Mouse (Mus musculus) kidney, embryonic 16.5 days (tissue): Measurements from ENCODE around the gene Hist2h3c1. TPM values are rescaled to one million over a fixed set of nuclear protein-coding genes. Genes with fewer than 3 reads are reported as not detected.
A peak's percentile ranks its signal among the peaks of the same experiment; 100 is the strongest.
"Not testable (repeated sequence)": the region's sequence is repeated elsewhere in the genome, so short reads cannot be mapped to it uniquely, and the experiment has no call there.

Source experiments
- ATAC-seq: fragments of 200-750 bp; cut with Nextera tagmentation; 2 replicates; pipeline ENCODE4 v1.8.0; 2017; ENCODE audit warnings: moderate TSS enrichment; ENCODE audit not compliant: low FRiP score, low TSS enrichment
- H3K27ac ChIP-seq: fragments of 300-500 bp; sonication (generic); 2 replicates; pipeline ENCODE4 v1.5.1; 2014; ENCODE audit warnings: low read length
- H3K27me3 ChIP-seq: fragments of 300-500 bp; sonication (generic); 2 replicates; pipeline ENCODE4 v1.6.1; 2014; ENCODE audit warnings: low read length, control low read depth, mixed read lengths; ENCODE audit not compliant: insufficient read depth
- H3K36me3 ChIP-seq: fragments of 300-500 bp; sonication (generic); 2 replicates; pipeline ENCODE4 v1.6.1; 2014; ENCODE audit warnings: low read length, control low read depth, mixed read lengths; ENCODE audit not compliant: insufficient read depth
- H3K4me1 ChIP-seq: fragments of 300-500 bp; sonication (generic); 2 replicates; pipeline ENCODE4 v1.6.1; 2014; ENCODE audit warnings: low read length, control low read depth, mixed read lengths; ENCODE audit not compliant: insufficient read depth
- H3K4me2 ChIP-seq: fragments of 300-500 bp; sonication (generic); replicated peaks from 2 replicates; pipeline ENCODE4 v1.6.1; 2014; ENCODE audit warnings: low read depth, low read length
- H3K4me3 ChIP-seq: fragments of 300-500 bp; sonication (generic); 2 replicates; pipeline ENCODE4 v1.5.1; 2014; ENCODE audit warnings: mild to moderate bottlenecking, low read length
- H3K9ac ChIP-seq: fragments of 300-500 bp; sonication (generic); replicated peaks from 2 replicates; pipeline ENCODE4 v1.6.1; 2014; ENCODE audit warnings: low read length
- H3K9me3 ChIP-seq: fragments of 300-500 bp; sonication (generic); 2 replicates; pipeline ENCODE4 v1.6.1; 2016; ENCODE audit warnings: low read length, control low read depth
- WGBS: fragments of 180-500 bp; shearing (Covaris S2); extraction: QIAGEN DNeasy Blood & Tissue Kit; methylation state at CpG from one replicate; pipeline ENCODE4 v1.1.7; 2014; 5-methylcytosine and 5-hydroxymethylcytosine counted together
- polyA plus RNA-seq: library from polyadenylated mRNA; unstranded; fragments of >200 nt; fragmentation: Nextera tagmentation; extraction: Ambion mirVana; gene quantifications from 2 replicates; pipeline ENCODE4 v1.2.1, GENCODE M21; 2015

The Hist2h3c1 gene
- polyA plus RNA-seq, 1 experiment from 2014 or later: 1.1 TPM

DNA sequence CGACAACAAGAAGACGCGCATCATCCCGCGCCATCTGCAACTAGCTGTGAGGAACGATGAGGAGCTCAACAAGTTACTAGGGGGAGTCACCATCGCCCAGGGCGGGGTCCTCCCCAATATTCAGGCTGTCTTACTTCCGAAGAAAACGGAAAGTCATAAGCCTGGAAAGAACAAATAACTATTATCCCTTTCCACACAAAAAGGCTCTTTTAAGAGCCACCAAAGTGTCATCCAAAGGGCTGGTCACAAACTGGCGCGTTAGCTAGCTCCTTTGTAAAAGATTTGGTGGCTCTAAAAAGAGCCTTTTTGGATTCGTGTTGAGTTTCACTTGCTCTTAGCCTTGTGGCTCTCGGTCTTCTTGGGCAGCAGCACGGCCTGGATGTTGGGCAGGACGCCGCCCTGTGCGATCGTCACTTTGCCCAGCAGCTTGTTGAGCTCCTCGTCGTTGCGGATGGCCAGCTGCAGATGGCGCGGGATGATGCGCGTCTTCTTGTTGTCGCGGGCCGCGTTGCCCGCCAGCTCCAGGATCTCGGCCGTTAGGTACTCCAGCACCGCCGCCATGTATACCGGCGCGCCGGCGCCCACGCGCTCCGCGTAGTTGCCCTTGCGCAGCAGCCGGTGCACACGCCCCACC is 26.2 kb upstream of the Hist2h3c1 start:
- Histone ChIP-seq H3K9ac (peak overlapping the region; percentile 89), H3K4me2 (peak overlapping the region; percentile 77), H3K4me1 (peaks cover 41% of the 10 kb centered on the region), H3K4me3 (peak overlapping the region; percentile 72), H3K27ac (peak overlapping the region; percentile 100)
- peak; percentile 0; the same call in 1 of the 2 replicates for ATAC-seq
- H3K36me3 ChIP-seq, H3K27me3 ChIP-seq, H3K9me3 ChIP-seq: not testable (repeated sequence)
- WGBS: under 1% methylated on average over 28 of the region's 47 CpGs

DNA sequence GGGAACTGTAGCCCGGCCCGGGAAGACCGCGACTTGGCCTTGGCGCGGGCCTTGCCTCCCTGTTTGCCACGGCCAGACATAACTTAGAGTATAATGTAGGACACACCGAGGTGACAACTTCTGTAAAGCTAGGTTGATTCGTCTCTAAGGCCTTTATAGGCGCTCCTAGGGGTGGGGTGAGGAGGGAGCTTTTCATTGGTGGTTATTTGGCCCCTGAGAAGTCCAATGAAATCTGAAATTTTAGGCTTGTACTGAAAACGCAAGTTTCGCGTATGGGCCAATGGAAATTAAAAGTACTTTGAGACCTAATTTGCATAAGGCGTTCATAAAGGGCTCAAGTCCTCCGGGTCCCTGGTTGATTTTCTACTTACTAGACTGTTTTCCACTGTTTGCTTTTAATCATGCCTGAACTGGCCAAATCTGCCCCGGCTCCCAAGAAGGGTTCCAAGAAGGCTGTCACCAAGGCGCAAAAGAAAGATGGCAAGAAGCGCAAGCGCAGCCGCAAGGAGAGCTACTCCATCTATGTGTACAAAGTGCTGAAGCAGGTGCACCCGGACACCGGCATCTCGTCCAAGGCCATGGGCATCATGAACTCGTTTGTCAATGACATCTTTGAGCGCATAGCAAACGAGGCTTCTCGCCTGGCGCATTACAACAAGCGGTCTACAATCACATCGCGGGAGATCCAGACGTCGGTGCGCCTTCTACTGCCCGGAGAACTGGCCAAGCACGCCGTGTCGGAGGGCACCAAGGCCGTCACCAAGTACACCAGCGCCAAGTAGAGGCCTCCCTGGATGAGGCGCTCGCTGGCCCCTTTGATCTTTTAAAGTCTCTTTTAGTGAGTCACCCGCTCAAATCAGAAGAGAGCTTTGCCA is 25.5 kb upstream of the Hist2h3c1 start, which contains the start of the genes Hist2h2ac and Hist2h2be:
Gene Hist2h2ac (minus strand): TSS at position 116 of the 875 bp plus-strand sequence.
Gene Hist2h2be (plus strand): TSS at position 355 of the 875 bp plus-strand sequence.
- ATAC-seq: peak; percentile 94
- peak within 1 kb of the TSS; percentile 100 for H3K27ac ChIP-seq
- WGBS: under 1% methylated on average over 43 of the region's 43 CpGs

DNA sequence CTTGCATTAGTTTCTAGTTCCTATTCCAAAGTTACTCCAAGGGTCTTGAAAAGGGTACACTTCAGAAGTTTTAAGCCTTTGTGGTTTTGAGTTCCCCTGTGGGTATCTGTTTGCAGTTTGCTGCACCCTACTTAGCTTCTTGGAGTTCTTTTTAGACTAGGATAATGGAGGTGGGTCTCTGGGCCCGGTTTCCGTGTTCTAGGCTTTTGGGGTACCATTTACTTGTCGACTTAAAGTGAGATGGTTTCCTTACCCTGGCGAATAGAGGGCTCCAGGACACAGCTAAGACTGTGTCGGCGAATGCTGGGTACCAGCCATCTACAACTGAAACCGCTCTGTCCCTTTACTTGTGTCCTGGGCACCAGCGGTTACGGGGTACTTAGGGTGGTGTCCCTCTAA is 24.8 kb upstream of the Hist2h3c1 start:
- no peaks in the 10 kb centered on the region for H3K9me3 ChIP-seq
- peak overlapping the region; percentile 100 for H3K27ac ChIP-seq
- WGBS: 17% methylated on average over 9 of the region's 9 CpGs
- no peaks in the 10 kb centered on the region for H3K27me3 ChIP-seq
- ATAC-seq: no peak
- peaks cover 53% of the 10 kb centered on the region for H3K4me1 ChIP-seq
- H3K36me3 ChIP-seq: no peaks in the 10 kb centered on the region
- peak overlapping the region; percentile 72 for H3K4me3 ChIP-seq
- H3K9ac ChIP-seq: peak overlapping the region; percentile 67
- peak overlapping the region; percentile 77 for H3K4me2 ChIP-seq

More for the DNA sequence above, 25.5 kb upstream of the Hist2h3c1 start, which contains the start of the genes Hist2h2ac and Hist2h2be:
- no peaks in the 10 kb centered on the region for H3K36me3 ChIP-seq
- no peaks in the 10 kb centered on the region for H3K9me3 ChIP-seq
- H3K9ac ChIP-seq: peak within 1 kb of the TSS; percentile 89
- no peaks in the 10 kb centered on the region for H3K27me3 ChIP-seq
- peak within 1 kb of the TSS; percentile 77 for H3K4me2 ChIP-seq
- peaks cover 49% of the 10 kb centered on the region for H3K4me1 ChIP-seq
- H3K4me3 ChIP-seq: peak within 1 kb of the TSS; percentile 72

DNA sequence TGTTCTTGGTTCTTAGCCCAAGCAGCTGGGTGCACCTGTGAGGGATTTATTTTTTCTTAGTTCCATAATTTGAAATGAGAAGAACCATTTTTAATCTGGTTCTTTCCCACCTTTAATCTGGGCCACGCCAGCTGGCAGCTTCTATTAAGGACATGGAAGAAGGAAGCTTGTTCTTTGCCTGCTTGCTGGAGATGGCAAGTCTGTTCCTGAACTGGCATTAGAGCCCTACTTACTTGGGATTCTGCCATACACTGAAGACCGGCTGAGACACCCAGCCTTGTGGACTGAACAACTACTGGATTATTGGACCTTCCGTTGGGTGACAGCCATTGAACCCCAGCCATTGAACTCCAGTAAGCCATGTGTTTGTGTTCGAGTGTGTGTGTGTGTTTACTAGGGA is 23.7 kb upstream of the Hist2h3c1 start:
- ATAC-seq: no peak
- no peaks in the 10 kb centered on the region for H3K9me3 ChIP-seq
- peaks cover 59% of the 10 kb centered on the region for H3K4me1 ChIP-seq
- H3K4me2 ChIP-seq: peak overlapping the region; percentile 77
- H3K36me3 ChIP-seq: no peaks in the 10 kb centered on the region
- WGBS: 88% methylated on average over 4 of the region's 4 CpGs
- no peaks in the 10 kb centered on the region for H3K27me3 ChIP-seq
- H3K9ac ChIP-seq: 0 out of 2 replicates have a peak overlapping the region, but pooled peaks have one; percentile 67
- H3K27ac ChIP-seq: no peak overlapping the region
- peak overlapping the region; percentile 72; the same call in 1 of the 2 replicates for H3K4me3 ChIP-seq

DNA sequence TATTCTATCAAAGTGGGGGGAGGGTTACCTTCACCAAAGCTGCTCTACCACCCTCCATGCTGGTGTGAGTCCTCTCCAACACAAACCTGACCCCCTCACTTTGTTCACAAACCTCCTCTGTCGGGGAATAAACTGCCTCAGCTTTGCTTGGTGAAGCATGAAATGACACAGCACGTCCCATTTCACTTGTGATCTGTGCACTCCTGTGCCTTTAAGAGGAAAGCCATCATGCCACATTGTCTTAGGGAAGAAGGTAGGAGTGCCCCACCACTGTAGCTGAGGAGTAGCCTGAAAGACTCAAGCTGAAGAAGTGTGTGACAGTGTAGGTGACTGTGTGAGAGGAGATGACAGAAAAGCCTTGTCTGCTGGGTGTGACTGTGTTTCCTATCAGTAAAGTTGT is 21.1 kb upstream of the Hist2h3c1 start:
- H3K27ac ChIP-seq: no peak overlapping the region
- WGBS: 14% methylated on average over 2 of the region's 2 CpGs
- no peak overlapping the region for H3K4me3 ChIP-seq
- H3K9me3 ChIP-seq: no peaks in the 10 kb centered on the region
- peaks cover 55% of the 10 kb centered on the region for H3K4me1 ChIP-seq
- H3K4me2 ChIP-seq: 0 out of 2 replicates have a peak overlapping the region, but pooled peaks have one; percentile 4
- no peak overlapping the region for H3K9ac ChIP-seq
- ATAC-seq: no peak
- H3K27me3 ChIP-seq: no peaks in the 10 kb centered on the region
- no peaks in the 10 kb centered on the region for H3K36me3 ChIP-seq

DNA sequence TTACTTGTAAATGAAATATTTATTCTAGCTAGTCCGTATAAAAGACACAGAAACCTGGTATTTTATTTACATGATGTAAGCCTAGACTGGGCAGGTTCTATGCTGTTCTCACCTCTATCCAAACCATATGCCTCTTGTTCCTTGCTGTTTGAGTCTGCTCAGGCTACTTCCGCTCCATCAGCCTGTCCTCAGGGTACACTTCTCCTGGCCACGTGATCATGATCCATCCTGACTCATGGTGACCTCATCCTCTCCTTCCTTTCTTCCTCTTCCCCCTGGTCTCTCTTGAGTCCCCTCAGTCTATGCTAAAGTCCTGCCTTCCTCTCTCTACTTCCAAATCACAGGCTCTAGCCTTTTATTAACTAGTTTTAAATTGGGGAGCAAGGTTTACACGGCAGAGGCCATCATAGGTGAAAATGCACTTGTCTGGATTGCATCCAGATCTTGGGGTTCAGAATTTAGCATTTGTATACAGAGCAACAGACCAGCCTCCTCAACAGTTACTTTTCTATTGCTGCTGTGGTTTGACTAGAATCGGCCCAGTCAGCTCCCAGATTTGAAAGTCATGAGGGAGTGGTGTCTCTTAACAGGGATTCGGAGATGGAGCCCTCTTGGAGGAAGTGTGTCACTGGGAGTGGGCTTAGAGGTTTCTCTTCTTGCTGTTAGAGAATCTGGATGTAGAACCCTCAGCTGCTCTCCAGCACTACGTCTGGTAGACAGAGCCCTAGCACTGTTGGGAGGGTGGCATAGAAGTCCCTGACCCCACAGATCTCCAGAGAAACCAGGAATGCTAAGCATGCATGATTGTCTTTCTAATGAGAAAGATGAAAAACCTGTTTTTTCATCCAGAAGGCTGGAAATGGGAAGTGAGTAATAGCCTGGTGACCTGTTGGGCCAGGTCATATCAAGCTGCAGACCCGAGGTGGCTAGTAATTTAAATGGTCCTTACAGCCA is 19.5 kb upstream of the Hist2h3c1 start:
- Histone ChIP-seq H3K27ac (no peak overlapping the region), H3K27me3 (no peaks in the 10 kb centered on the region), H3K4me1 (peaks cover 48% of the 10 kb centered on the region), H3K4me3 (no peak overlapping the region), H3K9me3 (no peaks in the 10 kb centered on the region), H3K4me2 (no peak overlapping the region), H3K9ac (no peak overlapping the region), H3K36me3 (no peaks in the 10 kb centered on the region)
- no peak for ATAC-seq
- WGBS: 61% methylated on average over 8 of the region's 8 CpGs

DNA sequence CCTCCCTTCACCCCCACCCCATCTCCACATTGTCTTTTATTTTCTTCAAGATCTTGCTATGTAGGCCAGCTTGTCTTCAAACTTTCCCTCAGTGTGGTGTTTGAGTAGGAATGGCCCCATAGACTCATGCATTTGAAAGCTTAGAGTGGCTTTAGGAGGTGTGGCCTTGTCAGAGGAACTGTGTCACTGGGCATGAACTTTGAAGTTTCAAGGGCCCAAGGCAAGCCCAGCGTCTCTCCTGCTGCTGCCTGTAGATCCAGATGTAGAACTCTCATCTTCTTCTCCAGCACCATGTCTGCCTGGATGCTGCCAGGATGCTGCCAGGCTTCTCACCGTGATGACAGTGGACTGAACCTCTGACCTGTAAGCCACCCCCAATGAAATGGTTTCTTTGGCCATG is 17.7 kb upstream of the Hist2h3c1 start:
- 65% methylated on average over 2 of the region's 2 CpGs for WGBS
- peaks cover 31% of the 10 kb centered on the region for H3K4me1 ChIP-seq
- H3K4me3 ChIP-seq: no peak overlapping the region
- H3K36me3 ChIP-seq: no peaks in the 10 kb centered on the region
- no peak overlapping the region for H3K27ac ChIP-seq
- H3K27me3 ChIP-seq: no peaks in the 10 kb centered on the region
- no peaks in the 10 kb centered on the region for H3K9me3 ChIP-seq
- no peak for ATAC-seq
- H3K4me2 ChIP-seq: no peak overlapping the region
- H3K9ac ChIP-seq: no peak overlapping the region

DNA sequence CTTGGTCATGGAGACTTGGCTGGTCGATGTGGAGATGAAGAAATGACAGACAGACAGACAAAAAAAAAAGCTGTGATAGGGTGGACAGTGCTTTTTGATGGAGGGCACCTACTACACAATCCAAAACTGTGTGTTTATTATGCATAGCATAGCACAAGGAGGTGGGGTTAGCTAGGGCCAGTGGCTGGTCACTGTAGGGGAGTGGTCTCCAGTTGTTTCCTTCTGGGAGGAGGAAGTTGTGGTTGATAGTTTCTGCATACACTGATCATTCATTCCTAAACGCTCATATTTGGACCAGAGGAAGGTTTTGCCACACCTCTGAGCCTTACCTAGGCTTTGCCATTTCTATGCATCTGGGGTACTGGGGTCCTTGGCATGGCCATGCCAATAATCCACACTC is 16.1 kb upstream of the Hist2h3c1 start:
- Histone ChIP-seq H3K4me1 (peaks cover 17% of the 10 kb centered on the region; the same call in 1 of the 2 replicates), H3K4me3 (no peak overlapping the region), H3K9me3 (no peaks in the 10 kb centered on the region), H3K27ac (no peak overlapping the region), H3K36me3 (no peaks in the 10 kb centered on the region), H3K9ac (no peak overlapping the region), H3K27me3 (no peaks in the 10 kb centered on the region), H3K4me2 (no peak overlapping the region)
- ATAC-seq: no peak
- WGBS: 76% methylated on average over 2 of the region's 2 CpGs
